13 mouse cellular contexts compared by ENCODE assay signal in the genomic region with DNA sequence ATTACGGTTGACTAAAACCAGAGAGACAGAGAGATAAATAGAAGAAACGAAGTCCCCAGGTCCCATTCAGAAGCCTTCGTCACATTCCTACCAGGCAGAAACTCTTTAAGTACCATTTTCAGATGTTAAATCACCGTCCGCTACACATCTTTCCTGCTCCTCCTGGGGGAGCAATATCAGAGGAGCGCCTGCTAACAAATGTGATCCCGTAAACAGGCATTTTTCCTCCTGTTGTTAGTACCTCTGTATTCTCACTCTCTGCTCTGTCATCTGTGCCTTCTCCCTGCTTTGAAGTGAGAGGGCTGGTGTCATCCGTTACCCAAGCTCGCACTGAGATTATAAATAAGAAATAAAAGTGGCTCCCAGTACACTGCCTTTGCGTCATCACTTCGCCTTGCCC.
"Had no signal": no experiment of that assay in that cellular context is flagged by ENCODE, and none has a peak within 500 bp of the region (broad histone marks: within the 10 kb centered on the region; RNA-seq: fewer than 3 reads in every experiment).

No protein-coding gene starts in this region.

- DNase-seq: kidney, adult 18-20 months; kidney, postnatal 25 days; lung, embryonic 14.5 days; lung, postnatal 10 days; lung, postnatal 4 days; right cerebral cortex, adult 18-20 months; right cerebral cortex, postnatal 25 days; thymus, postnatal 36 days had no signal

- ATAC-seq: intestine, embryonic 15.5 days; liver, embryonic 12.5 days had no signal

- H3K4me2 ChIP-seq: intestine, embryonic 15.5 days; kidney, embryonic 15.5 days; limb, embryonic 15.5 days; liver, embryonic 12.5 days; lung, embryonic 14.5 days; midbrain, embryonic 12.5 days had no signal

- H3K4me1 ChIP-seq: liver, embryonic 12.5 days had no signal

- H3K27ac ChIP-seq: intestine, embryonic 15.5 days; kidney, embryonic 15.5 days; limb, embryonic 15.5 days; liver, embryonic 12.5 days; midbrain, embryonic 12.5 days had no signal

- H3K27me3 ChIP-seq: intestine, embryonic 15.5 days; kidney, embryonic 15.5 days; limb, embryonic 15.5 days; liver, embryonic 12.5 days; midbrain, embryonic 12.5 days had no signal

- H3K9me3 ChIP-seq: intestine, embryonic 15.5 days; kidney, embryonic 15.5 days; limb, embryonic 15.5 days; liver, embryonic 12.5 days; midbrain, embryonic 12.5 days had no signal

- H3K4me3 ChIP-seq: intestine, embryonic 15.5 days; kidney, embryonic 15.5 days; limb, embryonic 15.5 days; liver, embryonic 12.5 days; midbrain, embryonic 12.5 days had no signal

- H3K36me3 ChIP-seq: intestine, embryonic 15.5 days; kidney, embryonic 15.5 days; limb, embryonic 15.5 days; liver, embryonic 12.5 days; midbrain, embryonic 12.5 days had no signal

- H3K9ac ChIP-seq: intestine, embryonic 15.5 days; kidney, embryonic 15.5 days; limb, embryonic 15.5 days; liver, embryonic 12.5 days; lung, embryonic 14.5 days; midbrain, embryonic 12.5 days had no signal
